Mouse (Mus musculus): Measurements from ENCODE around the gene Mrpl4.
"Not testable (repeated sequence)": the region's sequence is repeated elsewhere in the genome, so short reads cannot be mapped to it uniquely, and the experiment has no call there.

The Mrpl4 gene

DNA sequence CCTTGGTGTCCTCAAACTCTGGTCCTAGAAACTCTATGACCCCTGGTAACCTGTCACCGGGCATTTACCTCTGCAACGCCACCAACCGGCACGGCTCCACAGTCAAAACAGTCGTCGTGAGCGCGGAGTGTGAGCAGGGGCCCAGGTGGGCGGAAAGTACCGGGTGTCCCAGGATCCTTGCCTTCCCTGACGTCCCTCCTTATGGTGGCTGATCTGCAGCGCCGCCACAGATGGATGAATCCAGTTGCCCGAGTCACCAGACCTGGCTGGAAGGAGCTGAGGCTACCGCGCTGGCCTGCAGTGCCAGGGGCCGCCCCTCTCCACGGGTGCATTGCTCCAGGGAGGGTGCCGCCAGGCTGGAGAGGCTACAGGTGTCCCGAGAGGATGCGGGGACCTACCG lies 34.1 kb downstream of the Mrpl4 start:
- no peak for DNase-seq (ENCODE audit: extremely low spot score, low read depth, low spot score)

DNA sequence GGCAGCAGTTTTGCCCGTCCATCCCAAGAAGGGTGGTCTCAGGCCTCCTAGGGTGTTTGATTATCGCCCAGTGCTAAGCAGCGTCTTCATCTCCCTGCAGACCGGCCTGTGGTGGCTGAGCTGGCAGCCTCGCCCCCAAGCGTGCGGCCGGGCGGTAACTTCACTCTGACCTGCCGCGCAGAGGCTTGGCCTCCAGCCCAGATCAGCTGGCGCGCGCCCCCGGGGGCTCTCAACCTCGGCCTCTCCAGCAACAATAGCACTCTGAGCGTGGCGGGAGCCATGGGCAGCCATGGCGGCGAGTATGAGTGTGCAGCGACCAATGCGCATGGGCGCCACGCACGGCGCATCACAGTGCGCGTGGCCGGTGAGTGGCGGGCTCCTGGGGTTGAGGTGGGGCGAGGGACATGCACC lies 34.9 kb downstream of the Mrpl4 start:
- no peak for DNase-seq (ENCODE audit: extremely low spot score, low read depth, low spot score)

DNA sequence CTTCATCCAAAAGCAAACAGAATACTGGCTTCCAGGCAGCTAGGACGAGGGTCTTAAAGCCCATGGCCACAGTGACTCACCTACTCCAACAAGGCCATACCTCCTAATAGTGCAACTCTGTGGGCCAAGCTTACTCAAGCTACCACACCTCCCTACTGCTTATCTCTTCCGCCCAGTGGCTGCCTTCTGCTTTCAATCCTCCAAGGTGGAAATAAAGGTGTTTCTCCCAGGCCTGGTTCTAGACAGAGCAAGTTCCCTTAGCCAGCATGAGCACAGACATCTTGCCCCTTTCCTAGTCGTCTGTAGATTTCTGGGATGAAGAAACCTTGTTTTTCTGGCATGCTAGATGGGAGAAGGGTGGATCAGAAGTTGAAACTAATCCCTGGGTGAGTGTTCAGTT lies 37.2 kb downstream of the Mrpl4 start:
- no peak for DNase-seq (ENCODE audit: extremely low spot score, low read depth, low spot score)

DNA sequence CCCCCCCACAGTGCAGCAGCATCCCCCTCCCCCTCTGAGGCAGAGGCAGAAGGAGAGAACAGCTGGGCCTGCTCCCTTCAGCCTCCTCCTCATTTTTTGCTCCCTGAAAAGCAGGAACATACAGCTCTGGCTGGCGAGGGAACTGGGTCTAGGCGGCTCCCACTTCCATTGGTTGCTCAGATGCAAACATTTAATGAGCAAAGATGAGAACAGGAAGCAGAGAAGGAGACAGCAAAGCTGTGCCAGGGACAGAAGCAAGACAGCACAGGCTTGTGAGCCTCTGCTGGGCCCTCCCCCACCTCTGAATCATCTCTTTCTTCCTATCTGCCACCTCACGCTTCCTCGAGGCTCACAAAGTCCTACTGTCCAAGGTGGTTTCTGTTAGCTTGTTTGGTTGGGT lies 38.8 kb downstream of the Mrpl4 start:
- DNase-seq (ENCODE audit: extremely low spot score, low read depth, low spot score): no peak

DNA sequence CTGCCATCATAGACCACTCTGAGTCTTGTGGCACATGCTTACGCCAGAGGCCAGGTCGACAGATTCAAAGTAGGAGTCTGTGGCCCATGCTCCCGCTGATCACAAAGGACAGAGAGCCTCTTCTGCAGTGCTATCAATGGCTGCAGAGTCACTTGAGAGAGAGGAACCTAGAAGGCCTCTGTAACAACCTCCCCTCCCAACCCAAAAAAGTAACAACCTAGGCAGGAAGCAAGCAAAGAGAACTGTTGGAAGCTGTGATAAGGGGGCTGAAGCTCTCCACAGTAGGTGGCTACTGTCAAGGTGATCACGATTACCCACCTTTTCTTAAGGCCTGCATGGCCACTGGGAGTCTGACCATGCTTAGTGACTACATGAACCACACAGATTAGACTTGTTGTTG lies 41.0 kb downstream of the Mrpl4 start:
- DNase-seq (ENCODE audit: extremely low spot score, low read depth, low spot score): no peak

DNA sequence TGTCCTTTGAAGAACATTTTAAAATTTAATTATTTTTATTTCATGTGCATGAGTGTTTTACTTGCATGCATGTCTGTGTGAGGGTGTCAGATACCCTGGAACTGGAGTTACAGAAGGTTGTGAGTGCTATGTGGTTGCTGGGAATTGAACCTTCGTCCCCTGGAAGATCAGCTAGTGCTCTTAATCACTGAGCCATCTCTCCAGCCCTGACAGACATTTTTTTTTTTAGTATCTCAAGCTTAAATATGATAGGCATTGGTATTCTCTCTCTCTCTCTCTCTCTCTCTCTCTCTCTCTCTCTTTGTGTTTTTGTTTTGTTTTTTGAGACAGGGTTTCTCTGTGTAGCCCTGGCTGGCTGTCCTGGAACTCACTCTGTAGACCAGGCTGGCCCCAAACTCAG lies 42.2 kb downstream of the Mrpl4 start:
- not testable (repeated sequence) for DNase-seq (ENCODE audit: extremely low spot score, low read depth, low spot score)

DNA sequence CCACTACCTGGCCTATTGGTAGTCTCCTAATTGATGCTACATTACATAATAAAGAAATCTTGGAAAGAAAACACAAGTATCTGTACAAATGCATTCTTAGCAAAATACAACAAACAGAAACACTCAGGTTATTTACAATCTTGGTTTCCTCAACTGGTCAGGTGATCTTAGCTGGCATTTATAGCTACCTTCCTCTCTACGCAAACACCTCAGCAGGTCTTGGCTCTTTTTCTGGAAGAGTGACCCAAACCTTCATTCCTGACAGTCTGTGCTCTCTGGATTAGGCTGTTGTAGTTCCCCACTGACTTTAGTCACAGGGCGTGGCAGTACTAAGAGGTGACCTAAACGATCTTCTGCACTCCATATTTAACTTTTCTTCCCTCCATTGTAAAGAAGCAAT lies 42.7 kb downstream of the Mrpl4 start:
- no peak for DNase-seq (ENCODE audit: extremely low spot score, low read depth, low spot score)

DNA sequence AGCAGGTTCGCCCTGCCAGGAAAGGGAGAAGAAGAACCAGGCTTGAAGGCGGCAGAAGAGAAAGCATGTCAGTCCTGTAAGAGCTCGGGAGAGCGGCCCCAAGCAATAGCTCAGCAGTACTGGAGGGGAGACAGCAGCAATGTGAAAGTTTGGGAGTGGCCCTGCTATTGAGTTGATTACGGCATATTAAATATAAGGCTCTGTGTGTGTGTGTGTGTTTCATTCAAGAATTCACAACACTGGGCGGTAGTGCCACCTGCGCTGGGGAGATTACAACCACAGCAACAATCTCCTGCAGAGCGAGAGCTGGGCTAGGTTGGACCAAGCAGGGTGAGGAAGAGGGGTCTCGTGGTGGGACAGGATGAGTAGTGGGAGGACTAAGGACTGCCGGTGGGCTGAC lies 49.0 kb downstream of the Mrpl4 start:
- DNase-seq (ENCODE audit: extremely low spot score, low read depth, low spot score): no peak

Measured in hindlimb bud, embryonic 11.5 days (tissue).